Mouse (Mus musculus): Measurements from ENCODE around the gene Gmpr2. TPM values are rescaled to one million over a fixed set of nuclear protein-coding genes. Genes with fewer than 3 reads are reported as not detected.

The Gmpr2 gene
- polyA plus RNA-seq, 1 experiment = 31.4 TPM

GRCm38 (mm10) chr14:55721076-55721475 is 49.3 kb downstream of the Gmpr2 start:
- Histone ChIP-seq H3K4me3 (ENCODE audit: insufficient read depth, low read length) (peak overlapping the region; percentile 62; the same call in 1 of the 2 replicates), H3K4me1 (ENCODE audit: control insufficient read depth, insufficient read depth, low read length) (no peaks in the 10 kb centered on the region), H3K27ac (ENCODE audit: insufficient read depth, low read length) (no peak overlapping the region)
- TF ChIP-seq CTCF (IDR thresholded peaks at IDR 0.05; ENCODE audit: extremely low read depth, insufficient read depth, low read length) (no peak), POLR2A (IDR thresholded peaks at IDR 0.05; ENCODE audit: extremely low read depth, insufficient read depth, low read length) (no peak)

GRCm38 (mm10) chr14:55721700-55722437 is 50.1 kb downstream of the Gmpr2 start, which contains the start of gene Rabggta:
Rabggta (minus strand) TSS chr14:55722263.
- Histone ChIP-seq H3K27ac (ENCODE audit: insufficient read depth, low read length) (no peak within 1 kb of the TSS), H3K4me1 (ENCODE audit: control insufficient read depth, insufficient read depth, low read length) (no peaks in the 10 kb centered on the region), H3K4me3 (ENCODE audit: insufficient read depth, low read length) (peak within 1 kb of the TSS; percentile 62)
- peak; percentile 81 for TF ChIP-seq CTCF (IDR thresholded peaks at IDR 0.05; ENCODE audit: extremely low read depth, insufficient read depth, low read length)
- TF ChIP-seq POLR2A (IDR thresholded peaks at IDR 0.05; ENCODE audit: extremely low read depth, insufficient read depth, low read length) = peak; percentile 46; the same call in 1 of the 2 replicates

- H3K27ac ChIP-seq (ENCODE audit: insufficient read depth, low read length) = no peak overlapping the region
- TF ChIP-seq POLR2A (IDR thresholded peaks at IDR 0.05; ENCODE audit: extremely low read depth, insufficient read depth, low read length) = no peak
- no peak for TF ChIP-seq CTCF (IDR thresholded peaks at IDR 0.05; ENCODE audit: extremely low read depth, insufficient read depth, low read length)
- H3K4me1 ChIP-seq (ENCODE audit: control insufficient read depth, insufficient read depth, low read length) = no peaks in the 10 kb centered on the region
- peak overlapping the region; percentile 62 for H3K4me3 ChIP-seq (ENCODE audit: insufficient read depth, low read length)
These were observed 50.8 kb downstream of the Gmpr2 start for GRCm38 (mm10) chr14:55722438-55722945.

- no peak overlapping the region for H3K4me3 ChIP-seq (ENCODE audit: insufficient read depth, low read length)
- no peak overlapping the region for H3K27ac ChIP-seq (ENCODE audit: insufficient read depth, low read length)
- TF ChIP-seq CTCF (IDR thresholded peaks at IDR 0.05; ENCODE audit: extremely low read depth, insufficient read depth, low read length) (no peak), POLR2A (IDR thresholded peaks at IDR 0.05; ENCODE audit: extremely low read depth, insufficient read depth, low read length) (no peak)
- H3K4me1 ChIP-seq (ENCODE audit: control insufficient read depth, insufficient read depth, low read length) = no peaks in the 10 kb centered on the region
These were observed 51.7 kb downstream of the Gmpr2 start for GRCm38 (mm10) chr14:55723433-55723832.

- no peak overlapping the region for H3K4me3 ChIP-seq (ENCODE audit: insufficient read depth, low read length)
- H3K27ac ChIP-seq (ENCODE audit: insufficient read depth, low read length) = no peak overlapping the region
- no peaks in the 10 kb centered on the region for H3K4me1 ChIP-seq (ENCODE audit: control insufficient read depth, insufficient read depth, low read length)
- TF ChIP-seq POLR2A (IDR thresholded peaks at IDR 0.05; ENCODE audit: extremely low read depth, insufficient read depth, low read length) = no peak
- no peak for TF ChIP-seq CTCF (IDR thresholded peaks at IDR 0.05; ENCODE audit: extremely low read depth, insufficient read depth, low read length)
These were observed 52.7 kb downstream of the Gmpr2 start for GRCm38 (mm10) chr14:55724411-55724871.

- Histone ChIP-seq H3K27ac (ENCODE audit: insufficient read depth, low read length) (no peak overlapping the region), H3K4me3 (ENCODE audit: insufficient read depth, low read length) (no peak overlapping the region), H3K4me1 (ENCODE audit: control insufficient read depth, insufficient read depth, low read length) (peaks cover 2% of the 10 kb centered on the region; the same call in 1 of the 2 replicates)
- TF ChIP-seq POLR2A (IDR thresholded peaks at IDR 0.05; ENCODE audit: extremely low read depth, insufficient read depth, low read length) = no peak
- no peak for TF ChIP-seq CTCF (IDR thresholded peaks at IDR 0.05; ENCODE audit: extremely low read depth, insufficient read depth, low read length)
These were observed 54.5 kb downstream of the Gmpr2 start for GRCm38 (mm10) chr14:55726261-55726660.

- Histone ChIP-seq H3K4me1 (ENCODE audit: control insufficient read depth, insufficient read depth, low read length) (peaks cover 2% of the 10 kb centered on the region; the same call in 1 of the 2 replicates), H3K4me3 (ENCODE audit: insufficient read depth, low read length) (no peak overlapping the region), H3K27ac (ENCODE audit: insufficient read depth, low read length) (no peak overlapping the region)
- TF ChIP-seq POLR2A (IDR thresholded peaks at IDR 0.05; ENCODE audit: extremely low read depth, insufficient read depth, low read length) = no peak
- TF ChIP-seq CTCF (IDR thresholded peaks at IDR 0.05; ENCODE audit: extremely low read depth, insufficient read depth, low read length) = no peak
These were observed 56.3 kb downstream of the Gmpr2 start for GRCm38 (mm10) chr14:55727889-55728685.

Other genes starting within 250 kb of the Gmpr2 start
- 14.3 and 16.0 TPM in 2 replicates for gene Dhrs4, start 193.2 kb upstream of the Gmpr2 start, polyA plus RNA-seq (2012; rRNA removed)
- gene Carmil3, start 181.3 kb upstream of the Gmpr2 start, polyA plus RNA-seq (2012; rRNA removed) = 56.0 and 63.7 TPM in 2 replicates
- gene Cpne6, start 161.5 kb upstream of the Gmpr2 start, polyA plus RNA-seq (2012; rRNA removed) = 195 and 268 TPM in 2 replicates
- gene Nrl, start 147.0 kb upstream of the Gmpr2 start, polyA plus RNA-seq (2012; rRNA removed) = 0.21 and 0.66 TPM in 2 replicates
- 27.2 and 35.7 TPM in 2 replicates for gene Pck2, start 131.7 kb upstream of the Gmpr2 start, polyA plus RNA-seq (2012; rRNA removed)
- 94.6 and 110 TPM in 2 replicates for gene Dcaf11, start 111.9 kb upstream of the Gmpr2 start, polyA plus RNA-seq (2012; rRNA removed)
- gene A730061H03Rik, start 111.5 kb upstream of the Gmpr2 start, polyA plus RNA-seq (2012; rRNA removed) = 0.86 and 1.7 TPM in 2 replicates
- gene Fitm1, start 96.3 kb upstream of the Gmpr2 start, polyA plus RNA-seq (2012; rRNA removed) = not detected in 2 replicates
- 50.2 and 61.4 TPM in 2 replicates for gene Psme1, start 93.8 kb upstream of the Gmpr2 start, polyA plus RNA-seq (2012; rRNA removed)
- gene Emc9, start 86.6 kb upstream of the Gmpr2 start, polyA plus RNA-seq (2012; rRNA removed) = 51.9 and 55.3 TPM in 2 replicates
- gene Psme2, start 80.8 kb upstream of the Gmpr2 start, polyA plus RNA-seq (2012; rRNA removed) = 37.3 and 44.5 TPM in 2 replicates
- 22.5 and 24.7 TPM in 2 replicates for gene Rnf31, start 80.2 kb upstream of the Gmpr2 start, polyA plus RNA-seq (2012; rRNA removed)
- gene Irf9, start 68.4 kb upstream of the Gmpr2 start, polyA plus RNA-seq (2012; rRNA removed) = 18.2 and 21.2 TPM in 2 replicates
- 5.0 and 5.8 TPM in 2 replicates for gene Rec8, start 53.9 kb upstream of the Gmpr2 start, polyA plus RNA-seq (2012; rRNA removed)
- gene Ipo4, start 36.0 kb upstream of the Gmpr2 start, polyA plus RNA-seq (2012; rRNA removed) = 152 and 165 TPM in 2 replicates
- gene Gm49378, start 34.0 kb upstream of the Gmpr2 start, polyA plus RNA-seq (2012; rRNA removed) = 6.5 and 6.6 TPM in 2 replicates
- 30.8 and 33.7 TPM in 2 replicates for gene Tm9sf1, start 28.1 kb upstream of the Gmpr2 start, polyA plus RNA-seq (2012; rRNA removed)
- 0.79 and 1.0 TPM in 2 replicates for gene Tssk4, start 21.8 kb upstream of the Gmpr2 start, polyA plus RNA-seq (2012; rRNA removed)
- 46.8 and 47.9 TPM in 2 replicates for gene Mdp1, start 11.4 kb upstream of the Gmpr2 start, polyA plus RNA-seq (2012; rRNA removed)
- 346 and 353 TPM in 2 replicates for gene Nedd8, start 183 bp downstream of the Gmpr2 start, polyA plus RNA-seq (2012; rRNA removed)
- 16.1 and 18.7 TPM in 2 replicates for gene Tinf2, start 9.9 kb downstream of the Gmpr2 start, polyA plus RNA-seq (2012; rRNA removed)
- 0.04 and 0.08 TPM in 2 replicates for gene Tgm1, start 42.0 kb downstream of the Gmpr2 start, polyA plus RNA-seq (2012; rRNA removed)
- gene Rabggta, start 50.3 kb downstream of the Gmpr2 start, polyA plus RNA-seq (2012; rRNA removed) = 64.7 and 67.9 TPM in 2 replicates
- gene Dhrs1, start 73.7 kb downstream of the Gmpr2 start, polyA plus RNA-seq (2012; rRNA removed) = 117 TPM in 2 replicates
- gene Nop9, start 73.8 kb downstream of the Gmpr2 start, polyA plus RNA-seq (2012; rRNA removed) = 9.1 and 9.2 TPM in 2 replicates
- 16.9 and 18.2 TPM in 2 replicates for gene Cideb, start 86.5 kb downstream of the Gmpr2 start, polyA plus RNA-seq (2012; rRNA removed)
- 0.15 and 0.17 TPM in 2 replicates for gene Ltb4r2, start 89.5 kb downstream of the Gmpr2 start, polyA plus RNA-seq (2012; rRNA removed)
- 0.25 and 0.45 TPM in 2 replicates for gene Ltb4r1, start 94.0 kb downstream of the Gmpr2 start, polyA plus RNA-seq (2012; rRNA removed)
- 3.4 and 4.4 TPM in 2 replicates for gene Adcy4, start 112.2 kb downstream of the Gmpr2 start, polyA plus RNA-seq (2012; rRNA removed)
- 0.66 and 1.0 TPM in 2 replicates for gene Ripk3, start 116.9 kb downstream of the Gmpr2 start, polyA plus RNA-seq (2012; rRNA removed)
- gene Nfatc4, start 151.2 kb downstream of the Gmpr2 start, polyA plus RNA-seq (2012; rRNA removed) = 1.8 and 2.0 TPM in 2 replicates
- 2.6 and 2.8 TPM in 2 replicates for gene Nynrin, start 182.1 kb downstream of the Gmpr2 start, polyA plus RNA-seq (2012; rRNA removed)
- 0.42 and 0.68 TPM in 2 replicates for gene Cbln3, start 212.5 kb downstream of the Gmpr2 start, polyA plus RNA-seq (2012; rRNA removed)
- gene Khnyn, start 213.0 kb downstream of the Gmpr2 start, polyA plus RNA-seq (2012; rRNA removed) = 11.4 TPM in 2 replicates
- 147 and 150 TPM in 2 replicates for gene Sdr39u1, start 228.4 kb downstream of the Gmpr2 start, polyA plus RNA-seq (2012; rRNA removed)

Measured in cortical plate, adult 2 months (tissue).